Mouse (Mus musculus) C2C12 (cell line): ENCODE data around the gene Nox1. TPM values are rescaled to one million over a fixed set of nuclear protein-coding genes. Genes with fewer than 3 reads are reported as not detected.

ENCODE experiments used
- H3K27me3 ChIP-seq: one replicate; pipeline ENCODE4 v1.6.1; 2011; ENCODE audit not compliant: control insufficient read depth, insufficient read depth, insufficient read length
- H3K36me3 ChIP-seq: one replicate; pipeline ENCODE4 v1.6.1; 2011; ENCODE audit not compliant: control insufficient read depth, insufficient read depth
- H3K4me3 ChIP-seq: one replicate; pipeline ENCODE4 v1.5.1; 2011; ENCODE audit warnings: mild to moderate bottlenecking, control low read depth; ENCODE audit not compliant: poor library complexity, insufficient read depth, severe bottlenecking
- H3K79me2 ChIP-seq: one replicate; pipeline ENCODE4 v1.6.1; 2011; ENCODE audit not compliant: control insufficient read depth, insufficient read depth
- H3K79me3 ChIP-seq: one replicate; pipeline ENCODE4 v1.6.1; 2011; ENCODE audit warnings: low read depth, control low read depth
- H3ac ChIP-seq: one replicate; pipeline ENCODE3; 2011; ENCODE audit warnings: low read depth; ENCODE audit not compliant: control insufficient read depth, insufficient read length
- CEBPB ChIP-seq: IDR thresholded peaks from one replicate; pipeline ENCODE4 v1.6.1; 2011; ENCODE audit warnings: low read depth, mild to moderate bottlenecking, control low read depth, moderate library complexity
- CTCF ChIP-seq: IDR thresholded peaks from one replicate; pipeline ENCODE4 v1.5.1; 2011; ENCODE audit not compliant: control insufficient read depth, insufficient read depth, insufficient read length
- FOSL1 ChIP-seq: IDR thresholded peaks from one replicate; pipeline ENCODE4 v1.8.0; 2011; ENCODE audit warnings: mild to moderate bottlenecking, low read length; ENCODE audit not compliant: poor library complexity, insufficient read depth, severe bottlenecking
- MAX ChIP-seq: IDR thresholded peaks from one replicate; pipeline ENCODE4 v1.6.1; 2011; ENCODE audit warnings: mild to moderate bottlenecking, control low read depth
- MYOD1 ChIP-seq: IDR thresholded peaks from one replicate; pipeline ENCODE4 v1.6.1; 2011; ENCODE audit warnings: low read depth; ENCODE audit not compliant: control insufficient read depth, insufficient read length
- MYOG ChIP-seq: IDR thresholded peaks from one replicate; pipeline ENCODE4 v1.6.1; 2011; ENCODE audit not compliant: control insufficient read depth, insufficient read length; ENCODE audit errors: extremely low read depth
- USF1 ChIP-seq: IDR thresholded peaks from one replicate; pipeline ENCODE4 v1.6.1; 2011; ENCODE audit warnings: low read depth, mild to moderate bottlenecking, control low read depth, moderate library complexity
- polyA plus RNA-seq: library from polyadenylated mRNA; unstranded; fragments of >200 nt; fragmentation: generic; extraction: Trizol; gene quantifications from one replicate; pipeline ENCODE4 v1.2.1, GENCODE M21; 2012; ENCODE audit warnings: missing spikeins

The Nox1 gene
- polyA plus RNA-seq, 1 experiment = 0.07 TPM

DNA sequence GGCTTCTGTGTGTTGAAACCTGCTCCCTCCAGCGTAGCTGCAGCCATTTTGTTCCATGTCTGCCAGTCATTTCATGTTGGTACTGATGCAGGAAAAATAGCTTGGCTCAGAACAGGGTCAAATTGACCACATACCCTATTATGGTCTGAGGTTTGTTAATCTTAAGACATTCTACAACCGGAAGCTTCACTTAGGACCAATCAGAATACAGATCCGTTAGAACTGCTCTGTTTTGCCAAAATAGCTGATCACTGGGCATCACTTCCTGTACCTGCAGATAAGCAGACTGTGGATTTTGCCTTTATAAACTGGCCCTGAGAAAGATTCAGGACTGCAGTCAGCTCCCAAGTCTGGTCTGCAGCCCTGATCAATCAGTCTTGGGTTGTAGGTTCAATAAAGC, 93.2 kb downstream of the Nox1 start:
- no peaks in the 10 kb centered on the region for H3K27me3 ChIP-seq
- no peaks in the 10 kb centered on the region for H3K79me2 ChIP-seq
- H3K79me3 ChIP-seq = no peaks in the 10 kb centered on the region
- no peak overlapping the region for H3ac ChIP-seq
- no peak overlapping the region for H3K4me3 ChIP-seq
- no peak for TF ChIP-seq CEBPB
- TF ChIP-seq MAX = no peak
- TF ChIP-seq FOSL1 = no peak
- TF ChIP-seq USF1 = no peak
- no peak for TF ChIP-seq CTCF
- TF ChIP-seq MYOG = no peak
- TF ChIP-seq MYOD1 = no peak
- no peaks in the 10 kb centered on the region for H3K36me3 ChIP-seq

DNA sequence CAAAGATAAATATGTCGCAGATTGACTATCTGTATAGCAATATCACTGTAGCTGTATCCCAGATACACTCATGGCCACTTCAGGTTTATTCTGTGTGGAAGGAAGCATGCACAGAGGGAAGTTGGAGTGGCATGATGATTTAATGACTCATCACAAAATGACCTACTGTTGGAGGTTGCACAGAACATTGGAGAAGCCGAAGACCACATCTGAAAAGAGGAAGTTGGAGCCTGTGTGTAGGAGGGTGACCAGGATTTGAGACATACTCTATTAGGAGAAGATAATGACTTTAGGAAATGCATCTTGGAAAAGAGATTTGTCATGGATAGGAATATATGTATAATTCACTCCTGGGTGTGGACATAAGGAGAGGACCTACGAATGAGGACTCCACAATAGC, 105.3 kb downstream of the Nox1 start:
- Histone ChIP-seq H3ac (no peak overlapping the region), H3K79me3 (no peaks in the 10 kb centered on the region), H3K4me3 (no peak overlapping the region), H3K36me3 (no peaks in the 10 kb centered on the region), H3K79me2 (no peaks in the 10 kb centered on the region), H3K27me3 (no peaks in the 10 kb centered on the region)
- TF ChIP-seq MAX (no peak), FOSL1 (no peak), CEBPB (no peak)

GRCm38 (mm10) chrX:134111767-134112166, 110.0 kb downstream of the Nox1 start:
- Histone ChIP-seq H3K27me3 (no peaks in the 10 kb centered on the region), H3K79me2 (no peaks in the 10 kb centered on the region), H3K36me3 (no peaks in the 10 kb centered on the region), H3K79me3 (no peaks in the 10 kb centered on the region), H3K4me3 (no peak overlapping the region), H3ac (no peak overlapping the region)
- TF ChIP-seq MYOG (no peak), USF1 (no peak), MAX (no peak), FOSL1 (no peak)

GRCm38 (mm10) chrX:134102641-134103040, 119.1 kb downstream of the Nox1 start:
- no peaks in the 10 kb centered on the region for H3K27me3 ChIP-seq
- no peak overlapping the region for H3K4me3 ChIP-seq
- H3ac ChIP-seq = no peak overlapping the region
- no peaks in the 10 kb centered on the region for H3K79me2 ChIP-seq
- H3K36me3 ChIP-seq = no peaks in the 10 kb centered on the region
- TF ChIP-seq CEBPB = no peak
- TF ChIP-seq USF1 = no peak
- no peak for TF ChIP-seq CTCF
- no peak for TF ChIP-seq MYOD1
- no peak for TF ChIP-seq MYOG
- TF ChIP-seq FOSL1 = no peak
- TF ChIP-seq MAX = no peak
- no peaks in the 10 kb centered on the region for H3K79me3 ChIP-seq

- Histone ChIP-seq H3K79me2 (no peaks in the 10 kb centered on the region), H3K79me3 (no peaks in the 10 kb centered on the region), H3K36me3 (peaks cover 32% of the 10 kb centered on the region), H3K4me3 (no peak overlapping the region), H3K27me3 (no peaks in the 10 kb centered on the region), H3ac (no peak overlapping the region)
- no peak for TF ChIP-seq CEBPB
- no peak for TF ChIP-seq CTCF
- no peak for TF ChIP-seq FOSL1
- TF ChIP-seq MYOG = no peak
- TF ChIP-seq USF1 = no peak
- TF ChIP-seq MAX = no peak
- no peak for TF ChIP-seq MYOD1
Observed at GRCm38 (mm10) chrX:134085453-134085852, 136.3 kb downstream of the Nox1 start.

- Histone ChIP-seq H3K4me3 (peak overlapping the region; percentile 45), H3K79me3 (peaks cover 10% of the 10 kb centered on the region), H3K36me3 (peaks cover 25% of the 10 kb centered on the region), H3ac (peak overlapping the region; percentile 78), H3K27me3 (no peaks in the 10 kb centered on the region), H3K79me2 (peaks cover 14% of the 10 kb centered on the region)
- no peak for TF ChIP-seq FOSL1
- TF ChIP-seq CEBPB = no peak
- no peak for TF ChIP-seq USF1
- TF ChIP-seq MYOG = no peak
- TF ChIP-seq CTCF = no peak
- no peak for TF ChIP-seq MYOD1
- no peak for TF ChIP-seq MAX
Observed at GRCm38 (mm10) chrX:134059764-134060163, 162.0 kb downstream of the Nox1 start.

GRCm38 (mm10) chrX:134058987-134059712, 162.6 kb downstream of the Nox1 start, which contains the start of gene Cstf2:
Gene Cstf2, plus strand, starts transcription at chrX:134059187.
- TF ChIP-seq FOSL1 = no peak
- TF ChIP-seq CTCF = no peak
- TF ChIP-seq USF1 = no peak
- no peak for TF ChIP-seq MAX
- TF ChIP-seq CEBPB = no peak
- TF ChIP-seq MYOD1 = no peak
- no peak for TF ChIP-seq MYOG
- peak within 1 kb of the TSS; percentile 45 for H3K4me3 ChIP-seq
- no peaks in the 10 kb centered on the region for H3K27me3 ChIP-seq
- peaks cover 10% of the 10 kb centered on the region for H3K79me3 ChIP-seq
- H3K79me2 ChIP-seq = peaks cover 14% of the 10 kb centered on the region
- peaks cover 25% of the 10 kb centered on the region for H3K36me3 ChIP-seq
- H3ac ChIP-seq = peak within 1 kb of the TSS; percentile 78
